Mouse (Mus musculus) thymus, adult 2 months (tissue): ENCODE results near the gene Eva1c. TPM values are rescaled to one million over a fixed set of nuclear protein-coding genes. Genes with fewer than 3 reads are reported as not detected.

Source experiments
- DNase-seq: peaks from one replicate; pipeline ENCODE4 v3.0.0; 2021
- H3K27ac ChIP-seq: fragments of 200-500 bp; 2 replicates; pipeline ENCODE4 v1.5.1; 2012; ENCODE audit warnings: low read length, control low read depth; ENCODE audit not compliant: control insufficient read depth, insufficient read depth
- H3K27me3 ChIP-seq: fragments of 200-500 bp; 2 replicates; pipeline ENCODE4 v1.6.1; 2012; ENCODE audit warnings: mild to moderate bottlenecking, low read length, moderate library complexity, mixed read lengths; ENCODE audit not compliant: control insufficient read depth, insufficient read depth
- H3K36me3 ChIP-seq: fragments of 200-500 bp; 2 replicates; pipeline ENCODE4 v1.6.1; 2012; ENCODE audit warnings: mild to moderate bottlenecking, low read length, moderate library complexity; ENCODE audit not compliant: control insufficient read depth, insufficient read depth
- H3K4me1 ChIP-seq: fragments of 200-500 bp; replicated peaks from 2 replicates; pipeline ENCODE4 v1.6.1; 2012; ENCODE audit warnings: low read length; ENCODE audit not compliant: control insufficient read depth, insufficient read depth
- H3K4me3 ChIP-seq: fragments of 200-500 bp; 2 replicates; pipeline ENCODE4 v1.5.1; 2012; ENCODE audit warnings: mild to moderate bottlenecking, low read length, control low read depth, moderate library complexity; ENCODE audit not compliant: control insufficient read depth, insufficient read depth
- CTCF ChIP-seq: fragments of 200-500 bp; IDR thresholded peaks from 2 replicates; pipeline ENCODE4 v1.5.1; 2012; ENCODE audit warnings: mild to moderate bottlenecking, control low read depth, low read length, moderate library complexity, borderline replicate concordance; ENCODE audit not compliant: control insufficient read depth, poor library complexity, insufficient read depth; ENCODE audit errors: extremely low read depth
- POLR2A ChIP-seq: fragments of 200-500 bp; IDR thresholded peaks from 2 replicates; pipeline ENCODE4 v1.6.1; 2012; ENCODE audit warnings: mild to moderate bottlenecking, low read length, control low read depth, moderate library complexity; ENCODE audit not compliant: control insufficient read depth, poor library complexity, insufficient read depth; ENCODE audit errors: extremely low read depth
- WGBS: fragments of 180-500 bp; shearing (Covaris S2); methylation state at CpG from one replicate; pipeline ENCODE4 v1.1.7; 2018; 5-methylcytosine and 5-hydroxymethylcytosine counted together
- polyA plus RNA-seq: library from polyadenylated mRNA; depleted of rRNA; stranded (reverse); fragments of >200 nt; gene quantifications from 2 replicates; pipeline ENCODE4 v1.2.3, GENCODE M21; 2012

The Eva1c gene
- polyA plus RNA-seq, 1 experiment, result 2.0 TPM

DNA sequence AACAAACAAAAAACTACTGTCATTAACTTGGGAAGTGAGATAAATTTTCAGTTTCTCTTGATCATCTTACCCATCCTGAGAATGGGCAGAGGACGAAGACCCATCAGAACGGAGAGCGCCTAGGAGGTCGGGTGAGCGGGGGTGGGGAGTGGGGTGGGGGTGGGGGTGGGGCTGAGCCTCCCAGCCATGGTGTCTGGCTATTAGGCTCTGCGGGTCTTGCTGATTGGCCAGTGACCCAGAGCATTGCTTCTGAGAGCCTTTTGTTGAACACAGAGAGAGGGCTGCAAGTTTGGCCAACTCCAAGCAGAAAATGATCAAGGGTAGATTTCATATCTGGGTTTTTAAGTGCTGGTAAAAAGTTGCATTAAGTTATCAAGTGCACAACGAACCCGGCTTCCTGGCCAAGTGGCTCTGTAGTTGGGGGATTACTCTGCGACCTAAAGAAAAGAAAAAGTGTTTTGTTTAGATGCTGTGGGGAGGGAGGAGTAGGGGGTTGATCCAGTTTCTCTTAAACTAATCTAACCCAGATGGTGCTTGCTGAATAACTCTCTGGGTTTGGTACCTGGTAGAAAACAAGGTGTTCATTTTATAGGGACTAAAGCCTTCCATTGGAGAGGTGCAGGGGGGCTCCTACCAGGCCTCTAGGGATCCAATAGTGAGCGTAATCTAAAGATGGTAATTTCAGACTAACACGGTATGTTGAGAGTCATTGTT, 25.3 kb downstream of the Eva1c start:
- TF ChIP-seq CTCF (no peak), POLR2A (no peak)
- H3K4me3 ChIP-seq, result no peak overlapping the region
- DNase-seq, result no peak
- 82% methylated on average over 11 of the region's 11 CpGs for WGBS
- no peaks in the 10 kb centered on the region for H3K27me3 ChIP-seq
- no peak overlapping the region for H3K27ac ChIP-seq
- H3K36me3 ChIP-seq, result no peaks in the 10 kb centered on the region
- H3K4me1 ChIP-seq, result no peaks in the 10 kb centered on the region

DNA sequence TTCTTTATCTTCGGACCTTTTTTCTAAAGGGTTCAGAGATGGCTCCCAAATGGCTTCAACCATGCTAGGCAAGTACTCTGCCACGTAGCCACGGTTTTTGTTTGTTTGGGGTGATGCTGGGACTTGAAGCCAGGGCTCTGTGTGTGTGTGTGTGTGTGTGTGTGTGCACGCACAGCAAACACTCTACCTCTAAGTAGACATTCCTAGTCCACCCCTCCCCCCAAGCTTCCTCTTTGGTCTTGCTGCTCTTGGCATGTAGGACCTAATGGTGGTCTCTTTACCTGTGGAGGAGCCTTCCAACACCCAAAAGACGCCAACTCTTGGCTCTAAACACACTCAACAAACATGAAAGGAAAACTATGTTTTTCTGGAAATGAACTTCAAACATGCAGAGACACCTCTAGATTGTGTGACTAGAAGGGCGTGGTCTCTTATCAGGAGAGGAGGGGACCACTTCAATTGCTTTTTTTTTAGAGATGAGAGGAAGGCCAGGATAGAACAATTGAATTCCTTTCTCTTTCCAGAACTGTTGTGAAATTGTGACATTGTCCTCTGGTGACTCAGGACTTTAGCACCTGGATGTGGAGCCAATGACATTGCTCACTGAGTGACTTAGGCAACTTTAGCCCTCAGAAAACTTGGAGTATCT, 30.2 kb downstream of the Eva1c start:
- no peak overlapping the region for H3K27ac ChIP-seq
- no peaks in the 10 kb centered on the region for H3K36me3 ChIP-seq
- no peak overlapping the region for H3K4me3 ChIP-seq
- 87% methylated on average over 6 of the region's 6 CpGs for whole genome bisulfite sequencing
- no peaks in the 10 kb centered on the region for H3K27me3 ChIP-seq
- no peak for TF ChIP-seq POLR2A
- no peak for TF ChIP-seq CTCF
- no peaks in the 10 kb centered on the region for H3K4me1 ChIP-seq
- DNase-seq, result no peak

DNA sequence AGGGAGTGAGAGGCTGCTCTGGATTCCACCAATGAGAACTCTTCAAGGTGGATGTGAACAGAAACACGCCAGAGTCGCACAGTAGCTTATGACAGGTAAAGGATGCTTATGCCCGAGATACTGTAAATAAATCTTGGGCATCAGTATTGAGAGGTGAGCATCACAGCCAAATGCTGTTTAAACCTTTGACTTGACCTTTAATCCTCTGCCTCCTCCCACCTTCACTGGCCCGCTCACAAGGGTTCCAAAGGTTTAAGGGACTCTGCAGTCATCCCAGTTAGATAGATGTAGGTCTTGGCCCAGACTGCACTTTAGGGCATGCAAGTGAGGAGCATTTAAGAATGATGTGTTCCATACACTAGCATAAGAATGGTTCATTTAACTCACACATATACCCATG, 31.7 kb downstream of the Eva1c start:
- H3K4me3 ChIP-seq, result no peak overlapping the region
- no peak for TF ChIP-seq POLR2A
- H3K4me1 ChIP-seq, result no peaks in the 10 kb centered on the region
- no peaks in the 10 kb centered on the region for H3K36me3 ChIP-seq
- no peaks in the 10 kb centered on the region for H3K27me3 ChIP-seq
- H3K27ac ChIP-seq, result no peak overlapping the region
- no peak for DNase-seq
- WGBS, result 94% methylated on average over 4 of the region's 4 CpGs

DNA sequence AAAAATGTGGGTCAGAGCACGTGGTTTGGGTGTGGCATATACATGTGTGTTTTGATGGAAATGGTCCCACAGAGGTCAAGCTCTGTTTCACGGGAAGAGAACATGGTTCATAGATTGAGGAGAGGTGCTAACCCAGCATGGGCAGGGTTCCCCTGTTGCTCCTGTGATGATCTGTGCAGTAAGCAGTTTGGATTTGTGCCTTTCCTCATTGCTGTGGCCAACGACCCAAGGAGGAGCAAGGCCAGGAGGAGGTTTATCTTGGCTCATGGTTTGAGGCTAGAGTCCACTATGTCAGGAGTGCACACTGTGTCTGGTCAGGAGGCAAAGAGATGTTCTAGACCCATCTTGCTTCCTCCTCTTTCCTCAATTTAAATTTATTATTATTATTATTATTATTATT, 36.5 kb downstream of the Eva1c start:
- DNase-seq, result no peak
- Histone ChIP-seq H3K27ac (no peak overlapping the region), H3K36me3 (no peaks in the 10 kb centered on the region), H3K4me1 (no peaks in the 10 kb centered on the region), H3K27me3 (no peaks in the 10 kb centered on the region), H3K4me3 (no peak overlapping the region)
- TF ChIP-seq CTCF (no peak), POLR2A (no peak)
- WGBS, result 74% methylated on average over 3 of the region's 3 CpGs

DNA sequence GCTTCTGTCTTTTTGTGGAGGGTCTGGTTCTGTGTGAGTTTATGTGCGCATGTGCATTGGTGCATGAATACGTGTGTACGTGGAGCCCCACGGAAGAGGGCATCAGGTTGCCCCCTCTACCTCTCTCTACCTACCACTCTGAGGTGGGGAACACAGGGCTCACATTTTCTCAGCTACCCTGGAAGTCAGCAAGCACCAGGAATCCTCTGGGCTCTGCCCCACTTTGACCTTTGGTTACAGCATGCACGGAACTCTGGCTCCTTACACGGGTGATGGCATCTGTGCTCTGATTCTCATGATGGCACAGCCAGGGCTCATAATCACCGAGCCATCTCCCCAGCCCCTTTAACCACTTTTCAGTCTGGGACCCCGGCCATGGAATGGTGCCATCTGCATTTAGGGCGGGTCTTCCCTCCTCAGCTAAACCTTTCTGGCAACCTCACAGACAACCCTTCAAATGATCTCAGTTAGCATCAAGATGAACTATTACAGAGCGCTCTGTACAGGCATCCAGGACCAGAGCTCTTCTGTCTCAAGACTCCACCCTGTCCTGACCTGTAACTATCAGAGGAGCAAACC, 37.0 kb downstream of the Eva1c start:
- Histone ChIP-seq H3K27ac (no peak overlapping the region), H3K27me3 (no peaks in the 10 kb centered on the region), H3K4me3 (no peak overlapping the region), H3K36me3 (no peaks in the 10 kb centered on the region), H3K4me1 (no peaks in the 10 kb centered on the region)
- TF ChIP-seq POLR2A (no peak), CTCF (no peak)
- WGBS, result 87% methylated on average over 10 of the region's 10 CpGs
- DNase-seq, result no peak

DNA sequence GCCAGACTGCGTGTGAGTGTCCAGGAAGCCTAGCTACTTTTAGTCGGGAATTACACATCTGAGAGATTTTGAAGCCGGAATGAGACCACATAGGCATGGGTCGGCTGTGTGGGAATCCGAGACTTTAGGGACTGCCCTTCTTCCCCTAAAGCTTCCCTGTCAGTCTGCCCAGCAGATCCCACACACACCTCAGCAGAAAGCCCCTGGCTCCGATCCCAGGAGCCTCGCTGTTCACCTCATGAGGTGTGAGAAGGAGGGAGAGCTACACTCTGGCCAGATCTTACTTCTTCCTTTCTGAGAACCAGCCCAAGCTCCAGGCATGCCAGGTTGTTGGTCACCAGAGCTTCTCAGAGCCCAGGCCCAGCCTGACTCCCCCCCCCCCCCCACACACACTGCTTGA, 38.2 kb downstream of the Eva1c start:
- no peak overlapping the region for H3K27ac ChIP-seq
- no peak overlapping the region for H3K4me3 ChIP-seq
- H3K4me1 ChIP-seq, result no peaks in the 10 kb centered on the region
- no peaks in the 10 kb centered on the region for H3K36me3 ChIP-seq
- 71% methylated on average over 7 of the region's 7 CpGs for WGBS
- TF ChIP-seq POLR2A (no peak), CTCF (no peak)
- DNase-seq, result no peak
- H3K27me3 ChIP-seq, result no peaks in the 10 kb centered on the region
